Mouse (Mus musculus) limb, embryonic 13.5 days (tissue): ENCODE measurements around the gene Emx1. TPM values are rescaled to one million over a fixed set of nuclear protein-coding genes. Genes with fewer than 3 reads are reported as not detected.
A peak's percentile ranks its signal among the peaks of the same experiment; 100 is the strongest.

Experiments used
- ATAC-seq: fragments of 200-750 bp; cut with Nextera tagmentation; 2 replicates; pipeline ENCODE4 v1.8.0; 2017; ENCODE audit warnings: low read depth, moderate number of reproducible peaks, moderate TSS enrichment; ENCODE audit not compliant: low FRiP score
- H3K27ac ChIP-seq: fragments of 300-500 bp; sonication (generic); 2 replicates; pipeline ENCODE4 v1.5.1; 2015; ENCODE audit warnings: inconsistent platforms, mild to moderate bottlenecking, moderate library complexity
- H3K27me3 ChIP-seq: fragments of 300-500 bp; sonication (generic); 2 replicates; pipeline ENCODE4 v1.6.1; 2015; ENCODE audit warnings: mild to moderate bottlenecking, inconsistent platforms
- H3K36me3 ChIP-seq: fragments of 300-500 bp; sonication (generic); 2 replicates; pipeline ENCODE4 v1.6.1; 2015; ENCODE audit warnings: inconsistent platforms, mild to moderate bottlenecking, moderate library complexity
- H3K4me1 ChIP-seq: fragments of 300-500 bp; sonication (generic); 2 replicates; pipeline ENCODE4 v1.6.1; 2015; ENCODE audit warnings: inconsistent platforms
- H3K4me2 ChIP-seq: fragments of 300-500 bp; sonication (generic); replicated peaks from 2 replicates; pipeline ENCODE4 v1.6.1; 2015; ENCODE audit warnings: inconsistent platforms, mild to moderate bottlenecking, moderate library complexity
- H3K4me3 ChIP-seq: fragments of 300-500 bp; sonication (generic); 2 replicates; pipeline ENCODE4 v1.5.1; 2015; ENCODE audit warnings: moderate library complexity, mild to moderate bottlenecking, inconsistent platforms
- H3K9ac ChIP-seq: fragments of 300-500 bp; sonication (generic); 2 replicates; pipeline ENCODE4 v1.6.1; 2015; ENCODE audit warnings: mild to moderate bottlenecking, inconsistent platforms
- H3K9me3 ChIP-seq: fragments of 300-500 bp; sonication (generic); 2 replicates; pipeline ENCODE4 v1.6.1; 2016; ENCODE audit warnings: inconsistent platforms
- WGBS: fragments of 180-500 bp; shearing (Covaris S2); methylation state at CpG from one replicate; pipeline ENCODE4 v1.1.7; 2015; 5-methylcytosine and 5-hydroxymethylcytosine counted together
- polyA plus RNA-seq: library from polyadenylated mRNA; unstranded; fragments of >200 nt; fragmentation: Nextera tagmentation; extraction: Ambion mirVana; gene quantifications from 2 replicates; pipeline ENCODE4 v1.2.1, GENCODE M21; 2015

The Emx1 gene
- polyA plus RNA-seq, 1 experiment from 2014 or later, result 0.60 TPM

GRCm38 (mm10) chr6:85191751-85192440 is 4.7 kb downstream of the Emx1 start:
- no peak overlapping the region for H3K9ac ChIP-seq
- no peaks in the 10 kb centered on the region for H3K36me3 ChIP-seq
- ATAC-seq, result no peak
- peaks cover 39% of the 10 kb centered on the region for H3K4me1 ChIP-seq
- H3K4me2 ChIP-seq, result no peak overlapping the region
- no peaks in the 10 kb centered on the region for H3K9me3 ChIP-seq
- WGBS, result 17% methylated on average over 9 of the region's 9 CpGs
- no peak overlapping the region for H3K4me3 ChIP-seq
- H3K27ac ChIP-seq, result no peak overlapping the region
- H3K27me3 ChIP-seq, result peaks cover 98% of the 10 kb centered on the region

GRCm38 (mm10) chr6:85193381-85194318 is 6.4 kb downstream of the Emx1 start:
- Histone ChIP-seq H3K4me1 (peaks cover 25% of the 10 kb centered on the region), H3K4me2 (peak overlapping the region; percentile 36), H3K36me3 (no peaks in the 10 kb centered on the region), H3K9ac (peak overlapping the region; percentile 39; the same call in 1 of the 2 replicates), H3K4me3 (peak overlapping the region; percentile 5; the same call in 1 of the 2 replicates), H3K27me3 (peaks cover 98% of the 10 kb centered on the region), H3K27ac (no peak overlapping the region), H3K9me3 (no peaks in the 10 kb centered on the region)
- no peak; the same call in 1 of the 2 replicates for ATAC-seq
- 3% methylated on average over 29 of the region's 29 CpGs for WGBS

GRCm38 (mm10) chr6:85197951-85198350 is 10.7 kb downstream of the Emx1 start:
- Histone ChIP-seq H3K9ac (no peak overlapping the region), H3K9me3 (no peaks in the 10 kb centered on the region), H3K27ac (no peak overlapping the region), H3K4me1 (peaks cover 8% of the 10 kb centered on the region), H3K4me2 (no peak overlapping the region), H3K27me3 (peaks cover 76% of the 10 kb centered on the region), H3K4me3 (no peak overlapping the region), H3K36me3 (no peaks in the 10 kb centered on the region)
- 65% methylated on average over 2 of the region's 2 CpGs for WGBS
- no peak for ATAC-seq

GRCm38 (mm10) chr6:85206182-85206938 is 19.1 kb downstream of the Emx1 start:
- peaks cover 16% of the 10 kb centered on the region for H3K4me1 ChIP-seq
- H3K9ac ChIP-seq, result no peak overlapping the region
- no peak overlapping the region for H3K4me3 ChIP-seq
- no peak overlapping the region for H3K27ac ChIP-seq
- H3K36me3 ChIP-seq, result no peaks in the 10 kb centered on the region
- 0 out of 2 replicates have a peak overlapping the region, but pooled peaks have one; percentile 28 for H3K4me2 ChIP-seq
- peaks cover 66% of the 10 kb centered on the region for H3K27me3 ChIP-seq
- no peaks in the 10 kb centered on the region for H3K9me3 ChIP-seq
- 30% methylated on average over 16 of the region's 16 CpGs for WGBS
- no peak for ATAC-seq

GRCm38 (mm10) chr6:85206939-85207285 is 19.7 kb downstream of the Emx1 start:
- H3K9me3 ChIP-seq, result no peaks in the 10 kb centered on the region
- peak; percentile 48; the same call in 1 of the 2 replicates for ATAC-seq
- peaks cover 16% of the 10 kb centered on the region for H3K4me1 ChIP-seq
- H3K27ac ChIP-seq, result no peak overlapping the region
- H3K27me3 ChIP-seq, result peaks cover 64% of the 10 kb centered on the region
- WGBS, result 22% methylated on average over 15 of the region's 15 CpGs
- H3K9ac ChIP-seq, result no peak overlapping the region
- no peaks in the 10 kb centered on the region for H3K36me3 ChIP-seq
- no peak overlapping the region for H3K4me3 ChIP-seq
- peak overlapping the region; percentile 28; the same call in 1 of the 2 replicates for H3K4me2 ChIP-seq

- Histone ChIP-seq H3K4me3 (no peak overlapping the region), H3K9me3 (no peaks in the 10 kb centered on the region), H3K4me1 (peaks cover 16% of the 10 kb centered on the region), H3K27ac (no peak overlapping the region), H3K4me2 (peak overlapping the region; percentile 28; the same call in 1 of the 2 replicates), H3K9ac (no peak overlapping the region), H3K27me3 (peaks cover 60% of the 10 kb centered on the region), H3K36me3 (no peaks in the 10 kb centered on the region)
- ATAC-seq, result no peak
- WGBS, result 70% methylated on average over 5 of the region's 5 CpGs
Measured at GRCm38 (mm10) chr6:85207345-85207744, 20.1 kb downstream of the Emx1 start.

- H3K4me3 ChIP-seq, result no peak overlapping the region
- H3K36me3 ChIP-seq, result no peaks in the 10 kb centered on the region
- H3K9me3 ChIP-seq, result no peaks in the 10 kb centered on the region
- ATAC-seq, result no peak
- peaks cover 16% of the 10 kb centered on the region for H3K4me1 ChIP-seq
- WGBS, result 73% methylated on average over 9 of the region's 9 CpGs
- H3K9ac ChIP-seq, result no peak overlapping the region
- peaks cover 42% of the 10 kb centered on the region for H3K27me3 ChIP-seq
- no peak overlapping the region for H3K4me2 ChIP-seq
- no peak overlapping the region for H3K27ac ChIP-seq
Measured at GRCm38 (mm10) chr6:85209226-85209967, 22.2 kb downstream of the Emx1 start.

- no peak for ATAC-seq
- H3K9me3 ChIP-seq, result no peaks in the 10 kb centered on the region
- H3K27me3 ChIP-seq, result peaks cover 29% of the 10 kb centered on the region
- peaks cover 16% of the 10 kb centered on the region for H3K4me1 ChIP-seq
- H3K9ac ChIP-seq, result no peak overlapping the region
- no peak overlapping the region for H3K4me3 ChIP-seq
- no peaks in the 10 kb centered on the region for H3K36me3 ChIP-seq
- no peak overlapping the region for H3K27ac ChIP-seq
- 14% methylated on average over 1 of the region's 1 CpGs for WGBS
- no peak overlapping the region for H3K4me2 ChIP-seq
Measured at GRCm38 (mm10) chr6:85210686-85211085, 23.4 kb downstream of the Emx1 start.

- WGBS, result 45% methylated on average over 4 of the region's 4 CpGs
- Histone ChIP-seq H3K9me3 (no peaks in the 10 kb centered on the region), H3K4me3 (no peak overlapping the region), H3K9ac (no peak overlapping the region), H3K27ac (no peak overlapping the region), H3K4me2 (no peak overlapping the region), H3K27me3 (no peaks in the 10 kb centered on the region), H3K4me1 (peaks cover 26% of the 10 kb centered on the region), H3K36me3 (no peaks in the 10 kb centered on the region)
- ATAC-seq, result no peak
Measured at GRCm38 (mm10) chr6:85218251-85218650, 31.0 kb downstream of the Emx1 start.

- Histone ChIP-seq H3K27me3 (no peaks in the 10 kb centered on the region), H3K27ac (no peak overlapping the region), H3K9me3 (no peaks in the 10 kb centered on the region), H3K9ac (peak overlapping the region; percentile 15; the same call in 1 of the 2 replicates), H3K4me1 (peaks cover 31% of the 10 kb centered on the region), H3K36me3 (no peaks in the 10 kb centered on the region), H3K4me3 (no peak overlapping the region), H3K4me2 (no peak overlapping the region)
- 44% methylated on average over 5 of the region's 5 CpGs for WGBS
- no peak; the same call in 1 of the 2 replicates for ATAC-seq
Measured at GRCm38 (mm10) chr6:85218684-85219445, 31.6 kb downstream of the Emx1 start.

GRCm38 (mm10) chr6:85219706-85220105 is 32.5 kb downstream of the Emx1 start:
- Histone ChIP-seq H3K4me1 (peaks cover 31% of the 10 kb centered on the region), H3K9me3 (no peaks in the 10 kb centered on the region)
- WGBS, result 93% methylated on average over 11 of the region's 11 CpGs

More at GRCm38 (mm10) chr6:85219706-85220105, 32.5 kb downstream of the Emx1 start:
- no peak overlapping the region for H3K4me2 ChIP-seq
- H3K36me3 ChIP-seq, result no peaks in the 10 kb centered on the region
- H3K9ac ChIP-seq, result no peak overlapping the region
- no peak overlapping the region for H3K4me3 ChIP-seq
- H3K27me3 ChIP-seq, result no peaks in the 10 kb centered on the region
- H3K27ac ChIP-seq, result no peak overlapping the region
- ATAC-seq, result no peak
